Mouse (Mus musculus) midbrain, embryonic 16.5 days (tissue): ENCODE measurements around the gene Gm5431. TPM values are rescaled to one million over a fixed set of nuclear protein-coding genes. Genes with fewer than 3 reads are reported as not detected.

Experiments used
- polyA plus RNA-seq: library from polyadenylated mRNA; unstranded; fragments of >200 nt; fragmentation: Nextera tagmentation; extraction: Ambion mirVana; gene quantifications from 2 replicates; pipeline ENCODE4 v1.2.1, GENCODE M21; 2015

The Gm5431 gene
- polyA plus RNA-seq, 1 experiment from 2014 or later, result 0.20 TPM

Other genes starting within 250 kb of the Gm5431 start
- 347 and 351 TPM in 2 replicates for gene Rack1, start 101.9 kb downstream of the Gm5431 start, polyA plus RNA-seq
- gene Trim41, start 84.9 kb downstream of the Gm5431 start, polyA plus RNA-seq, result 6.7 and 6.9 TPM in 2 replicates
- gene Trim7, start 76.1 kb downstream of the Gm5431 start, polyA plus RNA-seq, result 1.8 and 3.6 TPM in 2 replicates
- 1.3 and 1.8 TPM in 2 replicates for gene Gm12184, start 75.6 kb downstream of the Gm5431 start, polyA plus RNA-seq
- gene Irgm1, start 30.5 kb downstream of the Gm5431 start, polyA plus RNA-seq, result 2.0 and 2.8 TPM in 2 replicates
- gene Psme2b, start 44.0 kb upstream of the Gm5431 start, polyA plus RNA-seq, result 1.1 and 1.2 TPM in 2 replicates
- gene Olfr56, start 76.7 kb upstream of the Gm5431 start, polyA plus RNA-seq, result not detected in 2 replicates
- 0.24 and 0.28 TPM in 2 replicates for gene 9930111J21Rik1, start 77.2 kb upstream of the Gm5431 start, polyA plus RNA-seq
- not detected in 2 replicates for gene Gm12185, start 90.0 kb upstream of the Gm5431 start, polyA plus RNA-seq
- gene Tgtp1, start 92.0 kb upstream of the Gm5431 start, polyA plus RNA-seq, result not detected in 2 replicates
- gene 9930111J21Rik2, start 149.0 kb upstream of the Gm5431 start, polyA plus RNA-seq, result 0.23 and 0.35 TPM in 2 replicates
- gene Tgtp2, start 162.0 kb upstream of the Gm5431 start, polyA plus RNA-seq, result not detected in 2 replicates
- 0.52 and 0.53 TPM in 2 replicates for gene Ifi47, start 174.4 kb upstream of the Gm5431 start, polyA plus RNA-seq
- gene Olfr1396, start 212.7 kb upstream of the Gm5431 start, polyA plus RNA-seq, result not detected in 2 replicates
- not detected in 2 replicates for gene Olfr1395, start 240.1 kb upstream of the Gm5431 start, polyA plus RNA-seq